ENCODE assay signal across 7 mouse cellular contexts in genomic region chr2:3668682-3669081, GRCm38 (mm10).
A peak's percentile ranks its signal among the peaks of the same experiment; 100 is the strongest.
DNase-seq lines count a peak whose midpoint lies in the region; ATAC-seq and TF ChIP-seq lines count a peak whose summit lies in the region.

No protein-coding gene starts in this region.

- no peaks in the 10 kb centered on the region for H3K36me3 ChIP-seq in liver, adult 2 months (ENCODE audit: control insufficient read depth, insufficient read depth, low read length)
- H3K36me3 ChIP-seq in liver, embryonic 11.5 days (ENCODE audit: control insufficient read depth, insufficient read depth, low read length): no peaks in the 10 kb centered on the region

- peaks cover 4% of the 10 kb centered on the region; the same call in 1 of the 2 replicates for H3K4me1 ChIP-seq in liver, adult 2 months (ENCODE audit: control insufficient read depth, insufficient read depth, low read length)
- no peaks in the 10 kb centered on the region for H3K4me1 ChIP-seq in liver, embryonic 11.5 days (replicated peaks; ENCODE audit: control insufficient read depth, insufficient read depth, low read length)

- H3K9me3 ChIP-seq in liver, embryonic 11.5 days (ENCODE audit: control insufficient read depth, low read length): no peaks in the 10 kb centered on the region

- H3K79me2 ChIP-seq in liver, adult 2 months (ENCODE audit: control insufficient read depth, insufficient read depth, low read length): no peaks in the 10 kb centered on the region

- peak; percentile 48 for DNase-seq in liver, adult 2 months (ENCODE audit: extremely low read depth, low read depth, low spot score)
- no peak for DNase-seq in liver, embryonic 11.5 days (ENCODE audit: low spot score)
- peak; percentile 18 for DNase-seq in gastrocnemius, postnatal 25 days
- peak; percentile 41 to 55 for DNase-seq in layer of hippocampus, postnatal 10 days (ENCODE audit: low spot score in 2 of 2)
- no peak for DNase-seq in embryo, embryonic 10 days (ENCODE audit: low spot score)
- no peak for DNase-seq in urinary bladder, postnatal 10 days (ENCODE audit: low spot score)

- no peak overlapping the region for H3K27ac ChIP-seq in liver, adult 2 months (replicated peaks; ENCODE audit: insufficient read depth, low read depth, low read length)
- H3K27ac ChIP-seq in liver, embryonic 11.5 days (ENCODE audit: low read depth, low read length): no peak overlapping the region

- TF ChIP-seq CTCF in liver, adult 2 months (IDR thresholded peaks at IDR 0.05; ENCODE audit: low read depth, low read length): no peak

- no peaks in the 10 kb centered on the region for H3K27me3 ChIP-seq in liver, adult 2 months (ENCODE audit: control insufficient read depth, insufficient read depth, low read length)
- H3K27me3 ChIP-seq in liver, embryonic 11.5 days (replicated peaks; ENCODE audit: control insufficient read depth, insufficient read depth, low read length): no peaks in the 10 kb centered on the region

- no peak overlapping the region for H3K9ac ChIP-seq in liver, adult 2 months (ENCODE audit: low read depth, low read length)
- H3K9ac ChIP-seq in liver, embryonic 11.5 days (ENCODE audit: low read depth, low read length): no peak overlapping the region

- ATAC-seq in liver, embryonic 11.5 days (replicated peaks; ENCODE audit: low FRiP score): no peak
- peak; percentile 69 for ATAC-seq in megakaryocyte, adult 5-6 weeks (ENCODE audit: poor library complexity, severe bottlenecking)

- 84% methylated on average over 3 of the region's 3 CpGs for WGBS in liver, adult 2 months
- WGBS in liver, embryonic 11.5 days: 56% methylated on average over 3 of the region's 3 CpGs

- H3K4me3 ChIP-seq in liver, adult 2 months (ENCODE audit: insufficient read depth, low read depth, low read length): no peak overlapping the region
- no peak overlapping the region for H3K4me3 ChIP-seq in liver, embryonic 11.5 days (ENCODE audit: low read depth, low read length)

- TF ChIP-seq POLR2A in liver, adult 2 months (IDR thresholded peaks at IDR 0.05; ENCODE audit: extremely low read depth, insufficient read depth, low read length): no peak

- no peak overlapping the region for H3K4me2 ChIP-seq in liver, embryonic 11.5 days

Comparison
In these comparisons a context has a peak if more than half of its experiments do, and no peak if none do; other contexts are left out.
1. DNase-seq: peak in liver, adult 2 months (single experiment), gastrocnemius, postnatal 25 days (single experiment) and layer of hippocampus, postnatal 10 days (2 of 2); none in liver, embryonic 11.5 days (single experiment), embryo, embryonic 10 days (single experiment) and urinary bladder, postnatal 10 days (single experiment).